Mouse (Mus musculus): ENCODE data around the gene Krtap5-4.
"Not testable (repeated sequence)": the region's sequence is repeated elsewhere in the genome, so short reads cannot be mapped to it uniquely, and the experiment has no call there.

Gene Krtap5-4

GRCm38 (mm10) chr7:142322641-142323040 is 19.3 kb downstream of the Krtap5-4 start:
- no peak for DNase-seq

- DNase-seq = no peak
These were observed 20.2 kb downstream of the Krtap5-4 start for GRCm38 (mm10) chr7:142323396-142324117.

DNA sequence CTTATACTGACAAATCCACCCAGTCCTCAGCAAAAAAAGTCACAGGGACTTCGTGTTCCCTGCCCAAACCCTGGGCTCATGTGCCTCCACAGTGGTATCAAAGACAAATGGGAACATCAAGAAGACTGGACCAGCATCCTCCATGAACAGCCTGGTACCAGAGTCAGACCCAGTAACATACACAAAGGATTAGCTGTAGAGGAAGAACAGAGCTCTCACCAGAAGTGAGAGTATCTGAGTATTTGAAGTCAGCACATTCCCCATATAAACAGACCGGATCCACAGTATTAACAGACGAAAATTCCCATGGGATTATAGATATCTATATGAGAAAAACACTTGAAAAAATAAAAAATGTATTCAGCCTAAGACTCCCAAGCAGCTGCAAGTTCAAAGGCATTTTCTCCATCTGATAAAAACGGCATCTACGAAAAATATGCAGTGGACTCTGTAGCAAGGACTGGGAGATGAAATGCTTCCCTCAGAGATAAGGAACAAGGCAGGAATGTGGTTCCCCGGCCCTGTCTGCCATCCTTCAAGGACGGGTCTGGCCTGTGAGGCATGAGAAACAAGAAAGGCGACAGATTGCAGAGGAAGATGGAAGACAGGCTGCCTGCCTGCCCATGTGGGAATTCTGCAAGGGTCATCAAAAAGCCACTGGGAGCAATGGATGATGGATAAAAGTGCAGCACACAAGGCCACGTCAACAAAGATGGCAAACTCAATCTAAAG is 23.5 kb downstream of the Krtap5-4 start:
- no peak for DNase-seq

DNA sequence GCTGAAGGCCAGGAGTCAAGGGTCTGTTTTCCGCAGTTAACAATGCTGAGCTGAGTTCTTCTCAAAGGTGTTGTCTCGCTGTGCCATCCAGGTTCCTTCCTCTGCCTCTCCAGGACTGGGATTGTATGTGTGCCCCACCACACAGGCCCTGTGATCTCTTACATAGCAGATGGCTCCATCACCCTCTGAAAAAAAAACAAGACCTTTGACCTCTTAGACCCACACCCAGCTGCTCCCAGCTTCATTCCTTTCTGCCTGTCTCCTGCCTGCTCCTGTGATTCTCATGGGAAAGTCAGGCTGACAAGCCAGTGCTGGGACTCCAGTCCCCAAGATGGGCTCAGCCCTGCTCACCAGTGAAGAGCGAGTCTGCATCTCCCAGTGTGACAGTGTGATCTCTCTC is 25.2 kb downstream of the Krtap5-4 start:
- no peak for DNase-seq

DNA sequence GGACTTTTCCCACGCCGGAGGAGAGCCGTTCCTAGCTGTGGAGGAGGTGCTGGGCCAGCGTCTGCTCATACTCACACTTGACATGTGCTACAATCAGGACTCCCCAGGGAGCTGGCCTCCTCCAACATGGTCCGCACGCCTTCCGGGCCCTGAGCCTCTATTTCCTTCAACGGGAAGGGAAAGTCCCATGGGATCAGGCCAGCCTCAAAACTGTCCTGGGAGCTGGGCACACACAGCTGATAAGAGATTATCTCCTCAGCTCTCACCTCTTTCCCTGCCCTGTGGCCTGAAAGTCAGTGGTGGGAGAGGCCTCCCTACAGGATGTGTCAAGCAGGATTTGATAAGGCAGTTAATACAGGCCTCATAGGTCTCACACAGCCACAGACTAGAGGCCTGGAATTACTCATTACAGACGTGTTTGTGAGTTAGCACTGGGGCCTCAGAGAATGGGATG is 26.9 kb downstream of the Krtap5-4 start:
- DNase-seq = no peak

GRCm38 (mm10) chr7:142331281-142331680 is 27.9 kb downstream of the Krtap5-4 start:
- DNase-seq = no peak

GRCm38 (mm10) chr7:142332741-142333140 is 29.4 kb downstream of the Krtap5-4 start:
- not testable (repeated sequence) for DNase-seq

DNA sequence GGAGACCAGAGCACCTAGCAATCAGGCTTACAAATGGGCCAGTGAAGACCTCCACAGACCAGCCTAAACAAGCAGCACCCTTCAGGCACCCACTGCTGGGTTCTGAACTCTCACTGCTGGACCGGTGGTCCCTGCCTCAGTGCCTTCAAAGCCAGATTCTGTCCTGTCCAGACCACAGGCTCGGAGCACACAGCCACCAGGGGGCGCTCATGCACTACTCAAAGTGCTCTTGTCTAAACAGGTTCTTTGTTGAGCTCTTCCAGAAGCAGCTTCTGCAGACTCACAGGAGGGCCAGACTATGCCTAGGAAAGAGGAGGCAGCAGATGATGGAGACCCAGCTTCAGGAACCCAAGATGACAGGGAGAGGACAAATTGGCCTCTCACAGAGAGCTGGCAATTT is 30.9 kb downstream of the Krtap5-4 start:
- DNase-seq = peak; percentile 98

GRCm38 (mm10) chr7:142335151-142335550 is 31.8 kb downstream of the Krtap5-4 start:
- peak; percentile 51 for DNase-seq

DNA sequence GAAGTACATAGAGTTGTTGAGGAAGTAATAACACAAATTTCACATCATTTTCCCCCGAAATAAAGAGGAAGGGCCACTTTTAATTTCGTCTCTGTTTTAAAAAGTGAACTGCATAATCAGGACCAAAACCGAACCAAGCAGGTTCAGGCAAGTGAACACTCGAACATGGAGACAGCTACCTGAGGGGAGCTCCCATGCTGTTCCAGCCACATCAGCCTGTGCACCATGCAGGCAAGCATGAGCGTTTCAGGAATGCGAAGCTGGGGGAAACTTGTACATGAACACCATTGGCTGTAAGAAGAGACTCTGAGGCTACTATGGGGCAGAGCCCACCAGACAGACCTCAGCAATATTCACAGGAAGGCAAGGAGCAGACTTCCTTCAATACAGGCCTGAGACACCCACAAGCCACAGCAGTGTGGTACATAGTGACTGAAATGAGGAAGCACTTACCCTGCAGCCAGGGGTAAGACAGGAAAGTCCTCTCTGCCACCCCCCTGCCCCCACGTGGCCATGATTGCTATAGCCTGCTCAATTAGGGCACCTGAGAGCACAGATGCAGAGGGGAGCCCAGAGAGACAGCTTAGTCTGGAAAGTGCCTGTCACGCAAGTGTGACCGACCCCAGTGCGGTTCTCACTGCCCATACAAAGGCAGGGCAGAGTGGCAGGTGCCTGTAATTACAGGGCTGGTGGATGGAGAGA is 37.1 kb downstream of the Krtap5-4 start:
- no peak for DNase-seq

DNA sequence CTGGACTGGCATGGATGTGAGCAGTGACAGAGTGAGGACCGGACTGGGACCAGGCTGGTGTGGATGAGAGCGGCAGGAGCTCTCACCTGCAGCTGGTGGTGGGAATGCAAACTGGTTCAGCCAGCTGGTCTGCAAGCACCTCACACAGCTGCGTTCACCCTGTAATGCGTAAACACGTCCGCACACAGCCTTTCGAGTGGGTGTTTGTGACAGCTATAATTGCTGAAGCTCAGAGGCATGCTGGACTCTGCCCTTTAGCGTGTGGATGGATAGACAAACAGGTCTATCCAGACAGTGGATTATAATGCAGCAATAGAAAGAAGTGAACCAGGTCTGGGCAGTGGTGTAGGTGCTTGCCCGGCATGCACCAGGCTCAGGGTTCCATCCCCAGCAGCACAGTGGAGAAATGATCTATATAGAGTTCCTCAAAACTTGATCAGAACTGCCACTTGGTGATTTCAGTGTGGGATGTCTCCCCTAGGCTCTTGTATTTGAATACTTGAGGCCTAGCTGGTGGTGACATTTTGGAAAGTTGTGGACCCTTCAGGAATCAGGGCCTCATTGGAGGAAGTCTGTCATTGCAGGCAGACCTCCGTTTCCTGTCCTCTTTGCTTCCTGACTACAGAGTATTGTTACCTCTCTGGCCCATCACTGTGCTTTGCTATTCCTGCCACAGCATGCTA is 38.4 kb downstream of the Krtap5-4 start:
- no peak for DNase-seq

DNA sequence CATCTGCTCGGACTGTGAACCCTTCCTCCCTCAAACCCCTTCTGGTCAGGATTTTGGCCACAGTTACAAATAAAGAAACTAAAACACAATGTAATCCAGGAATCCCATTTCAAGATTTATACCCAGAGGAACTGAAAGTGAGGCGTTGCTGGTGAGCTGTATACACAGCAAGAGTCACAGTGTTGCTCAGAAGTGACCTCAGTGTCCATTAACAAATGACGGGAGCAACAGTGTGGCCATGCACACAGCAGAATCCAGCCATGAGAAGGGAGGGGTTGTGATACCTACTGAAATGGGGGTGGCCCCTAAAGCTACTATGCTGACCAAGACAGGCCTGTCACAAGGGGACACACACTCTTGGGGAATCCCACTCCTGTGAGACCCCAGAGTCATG is 38.9 kb downstream of the Krtap5-4 start:
- no peak for DNase-seq

DNA sequence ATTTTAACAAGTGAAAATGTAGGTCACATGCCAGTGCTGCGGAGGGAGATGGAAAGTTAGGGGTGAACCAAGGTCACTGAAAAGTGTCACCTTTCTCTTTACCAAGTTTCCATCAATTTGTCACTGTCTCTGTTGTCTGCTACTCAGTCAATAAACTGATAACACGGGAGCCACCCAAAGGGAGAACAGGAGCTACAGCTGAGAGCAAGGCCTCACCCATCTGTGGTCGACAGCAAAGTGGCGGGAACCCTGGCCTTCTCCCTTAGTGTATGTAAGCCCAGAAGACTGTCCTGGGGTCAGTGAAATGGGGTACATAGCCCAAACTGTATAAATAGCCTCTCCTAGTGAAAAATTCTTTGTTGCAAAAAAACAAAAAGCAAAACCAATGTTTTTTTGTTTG is 44.2 kb downstream of the Krtap5-4 start:
- no peak for DNase-seq

DNA sequence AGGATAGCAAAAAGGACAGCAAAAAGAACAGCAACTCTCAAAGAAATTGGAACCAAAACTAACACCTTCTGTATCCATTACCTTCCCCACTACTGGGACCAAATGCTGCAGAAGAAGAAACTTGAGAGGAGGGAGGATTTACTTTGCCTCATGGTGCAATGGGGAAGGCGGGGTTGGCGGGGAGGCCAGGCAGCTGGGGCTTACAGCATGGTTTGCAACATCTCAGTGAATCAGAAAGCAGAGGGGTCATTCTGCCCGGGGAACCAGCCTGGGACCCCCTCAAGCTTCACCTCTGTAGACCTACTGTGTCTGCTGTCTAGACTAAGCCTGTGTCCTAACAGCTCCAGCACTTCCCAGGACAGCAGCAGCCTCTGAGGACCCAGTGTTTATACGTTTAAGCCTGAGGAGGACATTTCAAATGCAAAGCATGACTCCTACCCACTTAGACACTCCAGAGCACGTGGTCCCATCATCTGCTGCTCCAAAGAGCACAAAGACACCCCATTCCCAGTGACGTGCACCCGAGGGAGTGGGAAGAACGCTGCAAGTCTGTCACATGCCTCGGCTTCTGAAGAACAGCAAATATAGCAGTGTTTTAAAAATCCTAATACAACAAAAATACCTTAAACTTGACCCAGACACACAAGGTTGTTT is 46.1 kb downstream of the Krtap5-4 start:
- no peak for DNase-seq

DNA sequence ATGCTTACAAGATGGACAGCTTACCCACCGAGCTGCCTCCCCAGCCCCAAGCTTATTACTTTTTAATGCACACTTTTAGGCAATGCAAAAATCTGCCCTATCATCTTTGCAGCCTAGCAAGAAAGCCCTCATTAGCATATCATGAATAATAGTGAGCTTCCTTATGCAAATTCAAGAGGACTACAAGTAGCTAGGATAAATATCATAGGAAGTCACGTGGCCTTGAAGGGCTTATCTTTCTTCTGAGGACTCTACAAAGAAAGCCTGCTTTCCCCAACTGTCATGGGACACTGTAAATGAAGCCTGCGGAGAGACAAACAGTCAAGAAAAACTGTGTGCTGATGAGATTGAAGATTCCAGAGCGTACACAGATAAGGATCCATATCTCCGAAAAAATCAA is 48.2 kb downstream of the Krtap5-4 start:
- DNase-seq = no peak

GRCm38 (mm10) chr7:142353854-142354253 is 50.5 kb downstream of the Krtap5-4 start:
- DNase-seq = no peak
